ENCODE assay signal across 9 mouse cellular contexts in genomic region chr19:47429245-47429644, GRCm38 (mm10). TPM values are rescaled to one million over a fixed set of nuclear protein-coding genes. Genes with fewer than 3 reads are reported as not detected.
DNase-seq lines count a peak whose midpoint lies in the region; ATAC-seq and TF ChIP-seq lines count a peak whose summit lies in the region.
"Had no signal": no experiment of that assay in that cellular context is flagged by ENCODE, and none has a peak within 500 bp of the region (broad histone marks: within the 10 kb centered on the region; RNA-seq: fewer than 3 reads in every experiment).

No protein-coding gene starts in this region.

- no peak overlapping the region for H3K9ac ChIP-seq in embryonic facial prominence, embryonic 14.5 days (ENCODE audit: low read depth, low read length)
- H3K9ac ChIP-seq in heart, embryonic 14.5 days (ENCODE audit: low read length) = no peak overlapping the region
- no peak overlapping the region for H3K9ac ChIP-seq in hindbrain, embryonic 14.5 days

- TF ChIP-seq POLR2A in kidney, adult 2 months (IDR thresholded peaks at IDR 0.05; ENCODE audit: low read depth, low read length) = no peak

- H3K4me3 ChIP-seq in kidney, adult 2 months (ENCODE audit: insufficient read depth, low read depth, low read length) = no peak overlapping the region
- no peak overlapping the region for H3K4me3 ChIP-seq in embryonic facial prominence, embryonic 14.5 days (ENCODE audit: low read depth, low read length)
- H3K4me3 ChIP-seq in heart, embryonic 14.5 days (ENCODE audit: control insufficient read depth in 1 of 2, insufficient read depth in 1 of 2, low read depth in 1 of 2, low read length in 2 of 2) = no peak overlapping the region
- no peak overlapping the region for H3K4me3 ChIP-seq in hindbrain, embryonic 14.5 days (replicated peaks; ENCODE audit: low read length)
- H3K4me3 ChIP-seq: megakaryocyte, embryonic 14.5 days had no signal

- H3K27ac ChIP-seq in kidney, adult 2 months (ENCODE audit: insufficient read depth, low read depth, low read length) = no peak overlapping the region
- 0 out of 2 replicates have a peak overlapping the region, but pooled peaks have one; percentile 11 for H3K27ac ChIP-seq in embryonic facial prominence, embryonic 14.5 days (replicated peaks; ENCODE audit: low read depth, low read length)
- peak overlapping the region; percentile 31 to 77; a peak in 3 of 4 replicates for H3K27ac ChIP-seq in heart, embryonic 14.5 days (replicated peaks in 1 of 2; ENCODE audit: control insufficient read depth in 1 of 2, insufficient read depth in 1 of 2, low read depth in 2 of 2, low read length in 2 of 2)
- no peak overlapping the region for H3K27ac ChIP-seq in hindbrain, embryonic 14.5 days

- no peak overlapping the region for H3K4me2 ChIP-seq in embryonic facial prominence, embryonic 14.5 days (ENCODE audit: low read depth, low read length)
- 0 out of 2 replicates have a peak overlapping the region, but pooled peaks have one; percentile 32 for H3K4me2 ChIP-seq in heart, embryonic 14.5 days (ENCODE audit: low read length)
- no peak overlapping the region for H3K4me2 ChIP-seq in hindbrain, embryonic 14.5 days (replicated peaks)

- 0 out of 2 replicates have a peak, but pooled peaks cover 3% of the 10 kb centered on the region for H3K4me1 ChIP-seq in kidney, adult 2 months (ENCODE audit: control insufficient read depth, insufficient read depth, low read length)
- peaks cover 19% of the 10 kb centered on the region for H3K4me1 ChIP-seq in embryonic facial prominence, embryonic 14.5 days (ENCODE audit: control insufficient read depth, insufficient read depth, low read length)
- H3K4me1 ChIP-seq in heart, embryonic 14.5 days (ENCODE audit: control insufficient read depth in 2 of 2, insufficient read depth in 2 of 2, low read length in 2 of 2) = peaks cover 38 to 55% of the 10 kb centered on the region in 2 experiments
- 0 out of 2 replicates have a peak, but pooled peaks cover 21% of the 10 kb centered on the region for H3K4me1 ChIP-seq in hindbrain, embryonic 14.5 days (replicated peaks; ENCODE audit: control insufficient read depth, insufficient read depth, low read length)
- H3K4me1 ChIP-seq: megakaryocyte, embryonic 14.5 days had no signal

- H3K27me3 ChIP-seq in kidney, adult 2 months (replicated peaks; ENCODE audit: control insufficient read depth, insufficient read depth, low read length) = no peaks in the 10 kb centered on the region
- H3K27me3 ChIP-seq in embryonic facial prominence, embryonic 14.5 days (replicated peaks; ENCODE audit: control insufficient read depth, insufficient read depth, low read length) = no peaks in the 10 kb centered on the region
- H3K27me3 ChIP-seq in heart, embryonic 14.5 days (ENCODE audit: control insufficient read depth, insufficient read depth, low read length) = no peaks in the 10 kb centered on the region
- no peaks in the 10 kb centered on the region for H3K27me3 ChIP-seq in hindbrain, embryonic 14.5 days (ENCODE audit: control insufficient read depth, insufficient read depth, low read length)

- WGBS in kidney, adult 2 months = 65% methylated on average over 3 of the region's 3 CpGs
- 68% methylated on average over 3 of the region's 3 CpGs for WGBS in embryonic facial prominence, embryonic 14.5 days
- WGBS in heart, embryonic 14.5 days = 53% methylated on average over 3 of the region's 3 CpGs
- WGBS in hindbrain, embryonic 14.5 days = 72% methylated on average over 3 of the region's 3 CpGs

- TF ChIP-seq CTCF in kidney, adult 2 months (conservative IDR thresholded peaks at IDR 0.05; ENCODE audit: insufficient read depth, insufficient read length, low read depth, low read length) = no peak

- no peaks in the 10 kb centered on the region for H3K9me3 ChIP-seq in embryonic facial prominence, embryonic 14.5 days (ENCODE audit: control insufficient read depth, low read length)
- no peaks in the 10 kb centered on the region for H3K9me3 ChIP-seq in heart, embryonic 14.5 days (ENCODE audit: control insufficient read depth, low read length)
- no peaks in the 10 kb centered on the region for H3K9me3 ChIP-seq in hindbrain, embryonic 14.5 days (ENCODE audit: control insufficient read depth, low read length)
- H3K9me3 ChIP-seq: megakaryocyte, embryonic 14.5 days had no signal

- DNase-seq in kidney, adult 2 months = peak; percentile 49
- no peak for DNase-seq in kidney, adult 9 months
- no peak for DNase-seq in embryonic facial prominence, embryonic 14.5 days (ENCODE audit: low spot score)
- DNase-seq in kidney, postnatal 4 days = peak; percentile 66 to 67
- no peak for DNase-seq in urinary bladder, postnatal 14 days (ENCODE audit: low spot score)
- no peak for DNase-seq in thymus, adult 18-20 months
- no peak for DNase-seq in hindbrain, embryonic 14.5 days (ENCODE audit: low spot score)

- no peaks in the 10 kb centered on the region for H3K36me3 ChIP-seq in kidney, adult 2 months (ENCODE audit: control insufficient read depth, insufficient read depth, low read length)
- peaks cover 2% of the 10 kb centered on the region; the same call in 1 of the 2 replicates for H3K36me3 ChIP-seq in embryonic facial prominence, embryonic 14.5 days (ENCODE audit: control insufficient read depth, insufficient read depth, low read length)
- H3K36me3 ChIP-seq in heart, embryonic 14.5 days (ENCODE audit: control insufficient read depth, insufficient read depth, low read length) = peaks cover 1% of the 10 kb centered on the region; the same call in 1 of the 2 replicates
- no peaks in the 10 kb centered on the region for H3K36me3 ChIP-seq in hindbrain, embryonic 14.5 days (replicated peaks; ENCODE audit: control insufficient read depth, insufficient read depth)

- no peak for ATAC-seq in embryonic facial prominence, embryonic 14.5 days (ENCODE audit: low read depth)
- ATAC-seq in heart, embryonic 14.5 days (ENCODE audit: insufficient number of reproducible peaks, insufficient read depth, low FRiP score, low read depth) = no peak
- ATAC-seq in hindbrain, embryonic 14.5 days (ENCODE audit: low FRiP score) = no peak

RNA-seq across cellular contexts. Expression of gene Sh3pxd2a, which starts 35.0 kb away (rescaled TPM):
- polyA plus RNA-seq in kidney, adult 2 months (2012; rRNA removed) = 14.9 and 15.5 TPM in 2 replicates
- polyA plus RNA-seq in embryonic facial prominence, embryonic 14.5 days (2014; fragmentation: Nextera tagmentation; extraction: Ambion mirVana) = 19.5 and 20.3 TPM in 2 replicates
- 8.5 and 9.7 TPM in 2 replicates for polyA plus RNA-seq in heart, embryonic 14.5 days (2014; fragmentation: Nextera tagmentation; extraction: Ambion mirVana)
- 2.8 and 3.0 TPM in 2 replicates for polyA plus RNA-seq in hindbrain, embryonic 14.5 days (2014; fragmentation: Nextera tagmentation; extraction: Ambion mirVana)

Comparison
In these comparisons a context has a peak if more than half of its experiments do, and no peak if none do; other contexts are left out.
1. DNase-seq: peak in kidney, adult 2 months (single experiment) and kidney, postnatal 4 days (2 of 2); none in kidney, adult 9 months (single experiment), embryonic facial prominence, embryonic 14.5 days (single experiment), urinary bladder, postnatal 14 days (single experiment), thymus, adult 18-20 months (0 of 2) and hindbrain, embryonic 14.5 days (single experiment).
2. H3K27ac ChIP-seq: peak in embryonic facial prominence, embryonic 14.5 days (single experiment) and heart, embryonic 14.5 days (2 of 2); none in kidney, adult 2 months (single experiment) and hindbrain, embryonic 14.5 days (single experiment).